Mouse (Mus musculus) ovary, postnatal 10 days (tissue): ENCODE measurements around the gene Btg1-ps2.
"Not testable (repeated sequence)": the region's sequence is repeated elsewhere in the genome, so short reads cannot be mapped to it uniquely, and the experiment has no call there.

Source experiments
- DNase-seq: peaks from one replicate; pipeline ENCODE4 v3.0.0; 2022; ENCODE audit warnings: low spot score

The Btg1-ps2 gene

DNA sequence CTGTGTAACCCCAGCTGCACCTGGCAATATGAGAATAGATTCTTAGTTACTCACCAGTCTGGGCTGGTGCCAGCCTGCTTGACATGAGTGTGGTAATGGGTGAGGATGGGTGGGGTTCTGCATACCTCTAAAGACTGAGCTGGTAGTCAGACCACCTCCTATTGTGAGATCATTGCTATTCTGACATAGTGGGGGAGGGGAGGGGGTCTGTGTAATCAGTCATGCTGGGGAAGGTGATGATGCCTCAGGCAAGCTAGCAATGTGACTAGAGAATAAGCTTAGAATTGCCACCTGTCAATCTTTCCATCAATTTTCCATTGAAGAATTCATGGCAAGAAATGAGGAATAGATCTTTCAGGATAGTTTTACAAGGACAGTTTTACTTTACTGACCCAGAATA is at the start of gene Btg1-ps2:
TSS of gene Btg1-ps2 (minus strand) at position 101 of the 400 bp plus-strand sequence.
- not testable (repeated sequence) for DNase-seq

DNA sequence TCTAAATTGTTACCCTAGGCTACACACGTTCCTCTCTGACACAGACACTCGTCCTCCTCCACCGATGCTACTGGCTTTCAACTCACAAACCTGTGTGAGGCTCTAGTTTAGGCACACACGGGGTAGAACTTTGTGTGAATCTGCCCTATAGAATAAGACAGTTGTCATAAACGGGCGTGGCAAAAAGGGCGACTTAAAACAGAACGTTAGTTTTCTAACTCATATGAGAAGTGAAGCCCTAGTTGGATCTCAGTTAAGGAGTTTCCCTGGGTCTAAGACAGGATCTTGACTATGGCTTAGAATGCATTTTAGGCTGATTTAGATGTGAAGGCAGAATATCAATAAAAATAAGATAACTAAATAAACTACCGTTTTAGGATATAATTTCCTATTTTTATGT is 42.1 kb upstream of the Btg1-ps2 start, which contains the start of gene Rhox11:
TSS of gene Rhox11 (minus strand) at position 101 of the 400 bp plus-strand sequence.
- DNase-seq = no peak

DNA sequence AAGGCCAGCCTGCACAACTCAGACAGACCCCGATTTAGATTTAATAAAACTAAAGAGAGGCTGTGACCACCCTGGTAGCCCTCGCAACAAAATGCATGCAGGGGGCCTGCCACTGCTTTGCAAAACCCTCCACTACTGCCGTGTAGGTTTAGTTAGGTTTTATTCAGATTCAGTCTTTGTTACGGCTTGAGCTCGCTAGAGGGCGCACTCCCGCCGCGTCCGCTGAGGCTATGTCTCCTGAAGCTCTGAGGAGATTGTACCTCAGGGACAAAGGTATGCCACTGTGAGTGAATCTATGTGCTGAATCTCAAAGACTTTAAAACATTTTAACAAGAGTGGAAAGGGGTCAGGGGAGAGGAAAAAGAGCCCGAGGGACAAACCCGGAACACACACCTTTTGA is 41.3 kb upstream of the Btg1-ps2 start:
- no peak for DNase-seq

DNA sequence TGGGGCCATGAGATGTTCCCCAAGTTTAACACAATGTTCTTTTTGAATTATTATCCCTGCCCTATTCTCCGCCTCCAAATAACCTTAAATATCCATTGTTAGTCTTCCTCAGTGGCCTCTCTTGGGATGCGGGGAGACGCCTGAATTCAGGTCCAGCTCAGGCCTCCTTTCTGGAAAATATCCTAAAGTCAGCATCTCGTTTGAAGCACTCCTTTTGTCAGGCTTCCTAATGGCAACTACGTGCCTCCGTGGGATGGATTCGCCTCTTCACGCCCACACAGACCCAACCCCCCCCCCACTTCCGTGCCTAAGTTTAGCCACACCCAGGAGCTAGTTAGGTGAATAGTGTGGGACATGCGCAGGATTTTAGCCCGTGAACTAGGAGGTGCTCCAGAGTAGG is 23.3 kb upstream of the Btg1-ps2 start, which contains the start of gene Rhox10:
TSS of gene Rhox10 (plus strand) at position 301 of the 400 bp plus-strand sequence.
- DNase-seq = no peak

DNA sequence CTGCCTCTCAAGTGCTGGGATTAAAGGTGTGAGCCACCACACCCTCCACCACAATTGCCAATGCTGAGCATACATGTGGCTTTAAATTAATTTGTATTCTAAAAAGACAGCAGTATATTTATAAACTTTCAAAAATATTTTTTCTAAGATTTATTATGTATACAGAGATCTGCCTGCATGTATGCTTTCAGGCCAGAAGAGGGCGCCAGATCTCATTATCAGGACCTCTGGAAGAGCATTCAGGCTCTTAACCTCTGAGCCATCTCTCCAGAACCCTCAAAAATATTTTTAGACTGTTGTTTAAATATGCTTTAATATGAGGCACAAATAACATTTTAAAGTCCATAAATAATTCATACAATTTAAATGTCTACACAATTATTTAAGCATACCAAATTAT is 18.6 kb upstream of the Btg1-ps2 start:
- DNase-seq = no peak

DNA sequence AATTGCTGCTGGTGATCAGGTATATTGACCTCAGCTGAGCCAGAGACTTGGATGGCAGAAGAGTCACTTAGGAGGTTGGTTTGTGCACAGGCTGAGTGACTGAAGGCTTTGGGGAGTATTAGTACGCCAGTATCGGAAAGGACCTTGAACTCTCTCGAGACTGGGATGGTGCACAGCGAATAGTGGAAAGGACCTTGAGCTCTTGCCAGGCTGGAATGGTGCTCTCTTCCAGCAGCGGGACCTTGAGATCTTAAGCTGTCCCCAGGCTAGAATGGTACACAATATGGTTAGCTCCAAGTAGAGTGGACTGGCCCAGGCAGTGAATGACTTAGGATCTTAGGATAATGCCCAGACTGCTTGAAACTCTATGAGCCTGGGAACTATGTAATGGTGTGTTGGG is 3.2 kb downstream of the Btg1-ps2 start:
- no peak for DNase-seq

DNA sequence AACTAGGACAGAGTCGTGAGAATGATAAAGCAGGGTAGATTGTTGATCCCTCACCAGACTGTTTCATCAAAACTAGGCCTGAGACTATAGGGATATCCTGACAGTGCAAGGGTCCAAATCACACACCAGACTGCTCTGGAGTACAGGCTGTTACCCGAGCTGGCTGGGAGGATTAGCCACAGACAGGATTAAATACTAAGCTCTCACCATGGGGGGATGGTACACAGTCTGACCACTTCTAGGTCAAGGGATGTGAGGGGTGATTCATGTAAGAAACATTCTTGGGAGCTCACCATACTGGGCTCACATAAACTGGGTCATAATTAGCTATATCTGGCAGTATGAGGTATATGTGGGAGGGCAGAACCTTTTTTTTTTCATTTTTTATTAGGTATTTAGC is 9.1 kb downstream of the Btg1-ps2 start:
- no peak for DNase-seq

DNA sequence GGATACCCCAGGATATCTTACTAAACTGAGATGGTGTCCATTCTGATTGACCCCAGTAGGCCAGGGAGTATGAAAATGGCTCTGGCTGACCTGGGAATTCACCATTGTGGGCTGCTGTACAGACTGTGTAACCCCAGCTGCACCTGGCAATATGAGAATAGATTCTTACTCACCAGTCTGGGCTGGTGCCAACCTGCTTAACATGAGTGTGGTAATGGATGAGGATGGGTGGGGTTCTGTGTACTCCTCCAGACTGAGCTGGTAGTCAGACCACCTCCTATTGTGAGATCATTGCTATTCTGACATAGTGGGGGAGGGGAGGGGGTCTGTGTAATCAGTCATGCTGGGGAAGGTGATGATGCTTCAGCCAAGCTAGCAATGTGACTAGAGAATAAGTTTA is 24.3 kb downstream of the Btg1-ps2 start, which contains the start of gene Btg1-ps1:
TSS of gene Btg1-ps1 (minus strand) at position 219 of the 400 bp plus-strand sequence.
- not testable (repeated sequence) for DNase-seq

DNA sequence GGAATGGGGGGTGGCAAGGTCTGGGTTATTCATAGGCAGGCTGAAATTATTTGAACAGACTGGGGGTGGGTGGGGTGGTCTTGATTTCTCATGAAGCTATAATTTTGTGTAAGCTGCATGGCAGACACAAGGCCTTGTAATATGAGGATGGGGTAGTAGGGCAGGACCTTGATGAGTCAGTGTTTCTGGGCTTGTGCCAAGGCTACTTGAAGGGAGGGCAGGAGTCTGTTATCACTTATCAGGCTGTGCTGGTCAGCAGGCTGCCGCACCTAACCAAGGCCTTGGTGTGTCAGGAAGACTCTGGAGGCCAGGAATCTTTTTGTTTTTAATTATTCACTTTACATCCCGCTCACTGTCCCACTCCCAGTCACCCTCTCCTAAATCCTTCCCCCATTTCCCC is 34.2 kb downstream of the Btg1-ps2 start:
- no peak for DNase-seq
